Mouse (Mus musculus): ENCODE measurements around the gene Cdk18. TPM values are rescaled to one million over a fixed set of nuclear protein-coding genes. Genes with fewer than 3 reads are reported as not detected.

Gene Cdk18
- total RNA-seq, 2 experiments from 2014 or later, result 3.0 to 4.1 TPM

- intact Hi-C loops (cut with DNase I), result no loop called here
- Histone ChIP-seq H3K27ac (no peak overlapping the region), H3K4me3 (no peak overlapping the region)
- no peak for TF ChIP-seq CTCF (IDR thresholded peaks at IDR 0.05)
- DNase-seq, result no peak
These were observed 73.9 kb downstream of the Cdk18 start for GRCm38 (mm10) chr1:132065475-132066172.

- TF ChIP-seq CTCF (IDR thresholded peaks at IDR 0.05), result no peak
- intact Hi-C loops (cut with DNase I), result no loop called here
- H3K4me3 ChIP-seq, result no peak overlapping the region
- no peak for DNase-seq
- no peak overlapping the region for H3K27ac ChIP-seq
These were observed 74.5 kb downstream of the Cdk18 start for GRCm38 (mm10) chr1:132065001-132065400.

GRCm38 (mm10) chr1:132063096-132063495, 76.4 kb downstream of the Cdk18 start:
- Histone ChIP-seq H3K4me3 (no peak overlapping the region), H3K27ac (no peak overlapping the region)
- intact Hi-C loops (cut with DNase I), result no loop called here
- TF ChIP-seq CTCF (IDR thresholded peaks at IDR 0.05), result no peak
- DNase-seq, result no peak

Other genes with a start within 250 kb of the Cdk18 start
- 10 to 100 TPM; 61.7 to 71.4 TPM for gene Nucks1, start 229.2 kb downstream of the Cdk18 start, total RNA-seq (2021)
- 1 to 10 TPM in 1 of 2 experiments, under 1 TPM in 1; 0.84 to 1.4 TPM for gene Slc45a3, start 176.7 kb downstream of the Cdk18 start, total RNA-seq (2021)
- 10 to 100 TPM; 69.6 to 76.1 TPM for gene Elk4, start 132.1 kb downstream of the Cdk18 start, total RNA-seq (2021)
- 1 to 10 TPM; 4.4 to 9.8 TPM for gene Mfsd4a, start 71.6 kb downstream of the Cdk18 start, total RNA-seq (2021)
- gene Lemd1, start 51.7 kb upstream of the Cdk18 start, total RNA-seq (2021), result not detected
- not detected for gene AC124108.1, start 51.8 kb upstream of the Cdk18 start, total RNA-seq (2021)
- not detected for gene Gm10188, start 90.1 kb upstream of the Cdk18 start, total RNA-seq (2021)
- gene Klhdc8a, start 158.9 kb upstream of the Cdk18 start, total RNA-seq (2021), result under 1 TPM; 0.13 to 0.31 TPM
- under 1 TPM; 0.38 to 0.98 TPM for gene Nuak2, start 176.4 kb upstream of the Cdk18 start, total RNA-seq (2021)